ENCODE assay signal across 9 mouse cellular contexts in the genomic region with DNA sequence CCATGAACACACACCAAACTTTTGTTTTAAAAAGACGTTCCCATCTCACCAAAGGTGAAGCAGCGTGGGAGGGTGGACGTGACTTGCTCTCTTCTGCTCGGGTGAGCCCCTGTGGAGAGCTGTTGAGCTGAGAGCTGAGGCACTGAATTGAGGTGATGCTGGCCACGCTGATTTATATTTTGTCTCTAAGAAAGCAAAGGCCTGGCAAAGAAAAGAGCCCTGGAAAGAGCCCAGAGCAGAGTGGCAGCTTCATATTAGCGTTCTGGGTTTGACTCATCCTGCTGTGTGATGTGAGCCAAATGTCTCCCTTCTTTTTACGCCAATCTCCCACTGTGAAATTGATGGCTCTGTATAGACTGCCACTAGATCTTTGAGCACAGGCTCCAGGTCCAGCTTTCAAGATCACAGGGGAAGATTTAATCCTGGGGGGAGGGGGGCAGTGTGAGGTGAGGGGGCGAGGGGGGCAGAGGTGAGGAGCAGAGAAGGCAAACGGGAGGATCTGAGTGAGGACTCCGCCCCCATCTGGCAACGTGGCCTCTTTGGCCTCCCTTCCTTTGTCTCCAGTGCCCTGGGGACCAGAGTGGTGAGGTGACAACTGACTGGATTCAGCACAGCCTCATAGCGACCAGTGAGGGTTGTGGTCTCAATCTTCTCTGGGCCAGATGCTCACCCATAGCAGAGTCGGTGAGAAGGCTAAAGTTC. TPM values are rescaled to one million over a fixed set of nuclear protein-coding genes. Genes with fewer than 3 reads are reported as not detected.
DNase-seq lines count a peak whose midpoint lies in the region; ATAC-seq and TF ChIP-seq lines count a peak whose summit lies in the region.
"Had no signal": no experiment of that assay in that cellular context is flagged by ENCODE, and none has a peak within 500 bp of the region (broad histone marks: within the 10 kb centered on the region; RNA-seq: fewer than 3 reads in every experiment).

No protein-coding gene starts in this region.

- 22% methylated on average over 13 of the region's 13 CpGs for WGBS in lung, embryonic 16.5 days
- WGBS in lung, adult 2 months, result 35% methylated on average over 13 of the region's 13 CpGs
- WGBS in forebrain, embryonic 15.5 days, result 4% methylated on average over 13 of the region's 13 CpGs

- intact Hi-C loops in heart, postnatal 25 days (cut with DNase I), result no loop called here

- no peak overlapping the region for H3K4me2 ChIP-seq in lung, embryonic 16.5 days (ENCODE audit: low read depth, low read length)
- peak overlapping the region; percentile 34 for H3K4me2 ChIP-seq in forebrain, embryonic 15.5 days (replicated peaks)

- no peak for DNase-seq in lung, adult 2 months
- peak; percentile 28 for DNase-seq in cerebellum, adult 8-10 months
- DNase-seq in lung, postnatal 36 days, result peak; percentile 38
- no peak for DNase-seq in kidney, adult 18-20 months
- DNase-seq in kidney, adult 11 months, result no peak
- DNase-seq in heart, postnatal 25 days (ENCODE audit: low spot score), result no peak

- no peak for TF ChIP-seq CTCF in lung, adult 2 months (IDR thresholded peaks at IDR 0.05; ENCODE audit: insufficient read depth, low read length)

- no peaks in the 10 kb centered on the region for H3K36me3 ChIP-seq in lung, embryonic 16.5 days (ENCODE audit: control insufficient read depth, insufficient read depth, low read length)
- H3K36me3 ChIP-seq in forebrain, embryonic 15.5 days, result peaks cover 36% of the 10 kb centered on the region

- no peaks in the 10 kb centered on the region for H3K27me3 ChIP-seq in lung, embryonic 16.5 days (ENCODE audit: control insufficient read depth, insufficient read depth, low read depth, low read length)
- no peaks in the 10 kb centered on the region for H3K27me3 ChIP-seq in forebrain, embryonic 15.5 days

- no peak for TF ChIP-seq POLR2A in lung, adult 2 months (IDR thresholded peaks at IDR 0.05; ENCODE audit: borderline replicate concordance, extremely low read depth, low read depth, low read length)

- H3K27ac ChIP-seq in lung, embryonic 16.5 days (ENCODE audit: low read length), result no peak overlapping the region
- H3K27ac ChIP-seq in forebrain, embryonic 15.5 days (replicated peaks), result peak overlapping the region; percentile 80

- H3K4me1 ChIP-seq in lung, embryonic 16.5 days (replicated peaks; ENCODE audit: control insufficient read depth, insufficient read depth, low read length), result peaks cover 9% of the 10 kb centered on the region
- no peaks in the 10 kb centered on the region for H3K4me1 ChIP-seq in lung, adult 2 months (ENCODE audit: control insufficient read depth, insufficient read depth, low read length)
- peaks cover 71% of the 10 kb centered on the region for H3K4me1 ChIP-seq in forebrain, embryonic 15.5 days

- H3K9ac ChIP-seq in lung, embryonic 16.5 days (ENCODE audit: low read length), result no peak overlapping the region
- 0 out of 2 replicates have a peak overlapping the region, but pooled peaks have one; percentile 23 for H3K9ac ChIP-seq in forebrain, embryonic 15.5 days (replicated peaks)

- no peak overlapping the region for H3K4me3 ChIP-seq in lung, embryonic 16.5 days (ENCODE audit: low read length)
- no peak overlapping the region for H3K4me3 ChIP-seq in lung, adult 2 months (replicated peaks; ENCODE audit: extremely low read depth, low read depth, low read length)
- H3K4me3 ChIP-seq in forebrain, embryonic 15.5 days, result peak overlapping the region; percentile 9

- peak; percentile 67 for ATAC-seq in lung, embryonic 16.5 days (ENCODE audit: low read depth)
- peak; percentile 78 for ATAC-seq in forebrain, embryonic 15.5 days (replicated peaks)

- peaks cover 6% of the 10 kb centered on the region for H3K9me3 ChIP-seq in lung, embryonic 16.5 days (ENCODE audit: control insufficient read depth, low read length)
- no peaks in the 10 kb centered on the region for H3K9me3 ChIP-seq in forebrain, embryonic 15.5 days

RNA-seq across cellular contexts. Expression of a gene that starts 9.8 kb away (rescaled TPM):
- polyA plus RNA-seq in lung, embryonic 16.5 days (2015; fragmentation: Nextera tagmentation; extraction: Ambion mirVana), result 1.6 and 3.0 TPM in 2 replicates
- 1.2 and 1.7 TPM in 2 replicates for polyA plus RNA-seq in lung, adult 2 months (2012; rRNA removed)
- 677 and 717 TPM in 2 replicates for polyA plus RNA-seq in forebrain, embryonic 15.5 days (2015; fragmentation: Nextera tagmentation; extraction: Ambion mirVana)
- 1 to 10 TPM; 1.0 TPM for total RNA-seq in heart, postnatal 25 days (2021)

RNA-seq across cellular contexts. Expression of a gene that starts 44.7 kb away (rescaled TPM):
- polyA plus RNA-seq in lung, embryonic 16.5 days (2015; fragmentation: Nextera tagmentation; extraction: Ambion mirVana), result not detected in 2 replicates
- polyA plus RNA-seq in lung, adult 2 months (2012; rRNA removed), result 0.05 and 0.06 TPM in 2 replicates
- polyA plus RNA-seq in forebrain, embryonic 15.5 days (2015; fragmentation: Nextera tagmentation; extraction: Ambion mirVana), result 0.09 and 0.14 TPM in 2 replicates
- total RNA-seq in heart, postnatal 25 days (2021), result not detected
- polyA plus RNA-seq: large intestine, adult 2 months had no signal

Comparison
In these comparisons a context has a peak if more than half of its experiments do, and no peak if none do; other contexts are left out.
1. DNase-seq: peak in cerebellum, adult 8-10 months (single experiment) and lung, postnatal 36 days (single experiment); none in lung, adult 2 months (single experiment), kidney, adult 18-20 months (single experiment), kidney, adult 11 months (single experiment) and heart, postnatal 25 days (single experiment).
2. RNA of a gene that starts 9.8 kb away (polyA plus RNA-seq): 677 to 717 TPM in forebrain, embryonic 15.5 days; 1.2 to 1.7 TPM in lung, adult 2 months and 1.6 to 3.0 TPM in lung, embryonic 16.5 days; every median in the first group is over 100 times any median in the second.